Mouse (Mus musculus) heart, adult 18-20 months (tissue): ENCODE data around the gene Dpm2. TPM values are rescaled to one million over a fixed set of nuclear protein-coding genes. Genes with fewer than 3 reads are reported as not detected.

Source experiments
- DNase-seq, 2 experiments: peaks; one replicate each; pipeline ENCODE4 v3.0.0; 2021 to 2022; ENCODE audit warnings: mixed read lengths in 1 of 2
- long read RNA-seq, 2 experiments: library from polyadenylated mRNA; stranded (forward); transcript quantifications; one replicate each; pipeline ENCODE4 v2.0.0; 2021
- total RNA-seq, 2 experiments: library from RNA; stranded (reverse); gene quantifications; 2 replicates each; pipeline ENCODE4 v1.2.3; 2021

The Dpm2 gene
- total RNA-seq: 10 to 100 TPM; 14.0 to 20.2 TPM
- long read RNA-seq, experiment 1, transcript Dpm2-201 (4 exons, 869 nt): major isoform, 16 of 20 reads
- long read RNA-seq, experiment 1, partial matches to known transcripts: 1 of 20 reads
- long read RNA-seq, experiment 1, other reads (novel, unspliced or antisense): 2 of 20 reads
- long read RNA-seq, experiment 2, transcript Dpm2-201 (4 exons, 869 nt): major isoform, 6 of 13 reads
- long read RNA-seq, experiment 2, partial matches to known transcripts: 2 of 13 reads
- long read RNA-seq, experiment 2, other reads (novel, unspliced or antisense): 4 of 13 reads

DNA sequence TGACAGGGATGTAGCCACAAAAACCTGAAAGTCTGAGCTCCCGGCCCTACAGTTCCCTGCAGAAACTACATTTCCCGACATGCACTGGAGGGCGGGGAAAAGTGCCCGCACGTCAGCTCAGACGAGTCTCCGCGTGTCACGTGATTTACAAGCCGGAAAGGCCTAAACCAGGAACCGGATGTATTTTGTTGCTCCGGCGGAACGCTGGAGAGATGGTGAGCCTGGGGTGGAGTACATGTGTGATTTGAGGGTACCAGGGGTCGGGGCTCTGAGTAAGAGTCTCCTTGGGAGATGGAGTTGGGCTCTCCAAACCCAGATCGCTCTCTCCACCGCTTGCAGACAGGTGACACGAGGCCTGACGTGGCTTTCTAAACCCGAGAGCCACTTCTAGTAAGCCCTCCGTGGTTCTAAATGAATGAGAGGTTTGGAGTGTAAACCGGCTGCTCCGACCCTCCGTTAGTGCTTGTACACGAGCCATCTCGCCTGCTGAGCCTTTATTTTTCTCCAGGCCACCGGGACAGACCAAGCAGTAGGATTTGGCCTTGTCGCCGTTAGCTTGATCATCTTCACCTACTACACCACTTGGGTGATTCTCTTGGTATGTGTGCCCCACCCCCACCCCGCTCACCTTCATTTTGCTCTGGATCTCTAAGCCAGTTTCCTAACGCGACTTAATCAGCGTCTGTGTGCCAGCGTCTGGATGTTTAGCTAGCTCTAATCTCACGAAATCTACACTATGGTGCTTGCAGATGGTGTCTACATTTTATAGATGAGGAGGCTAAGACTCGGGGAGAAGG, at the start of gene Dpm2:
Gene Dpm2, plus strand, starts transcription at position 161 of the 797 bp plus-strand sequence.
- DNase-seq: peak; percentile 95

DNA sequence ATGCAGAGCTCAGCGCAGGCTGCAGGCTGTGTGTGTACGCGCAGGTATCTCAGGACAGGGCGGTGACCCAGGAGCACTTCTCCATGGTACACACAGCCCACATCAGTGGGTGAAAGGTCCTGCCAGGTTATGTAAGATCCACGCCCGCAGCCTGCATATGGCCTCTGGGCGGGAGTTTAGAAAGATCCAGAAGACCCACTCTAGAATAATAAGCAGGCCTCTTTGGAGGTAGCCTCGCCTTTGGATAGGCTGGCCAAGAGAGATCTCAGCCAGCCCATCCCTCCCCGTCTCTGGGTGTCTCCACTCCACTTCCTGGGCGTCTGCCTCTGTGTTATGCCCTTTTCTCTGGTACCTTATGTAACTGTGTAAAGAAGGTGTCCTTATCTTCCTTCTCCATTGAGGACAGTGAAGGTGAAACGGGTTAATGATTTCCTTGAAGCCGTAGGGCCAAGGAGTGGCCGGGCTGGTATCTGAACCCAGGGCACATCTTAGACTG, 46.1 kb upstream of the Dpm2 start:
- DNase-seq: no peak

DNA sequence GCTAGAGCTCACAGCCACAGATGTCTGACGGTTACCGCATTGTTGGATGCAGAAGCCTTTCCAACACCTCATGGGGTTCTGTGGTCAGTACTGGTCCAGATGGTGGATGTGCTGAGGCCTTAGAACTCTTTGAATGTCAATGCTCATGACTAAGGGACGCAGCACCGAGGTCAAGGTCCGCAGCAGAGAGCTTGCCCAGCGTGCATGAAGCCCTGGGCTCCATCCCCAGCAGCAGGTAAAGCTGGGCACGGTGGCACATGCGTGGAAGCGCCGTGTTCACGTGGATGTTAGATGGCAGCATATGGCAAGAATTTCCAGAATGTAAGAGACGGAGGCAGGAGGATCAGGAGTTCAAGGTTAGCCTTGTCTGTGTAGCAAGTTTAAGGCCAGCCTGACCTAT, 44.8 kb upstream of the Dpm2 start:
- no peak for DNase-seq

DNA sequence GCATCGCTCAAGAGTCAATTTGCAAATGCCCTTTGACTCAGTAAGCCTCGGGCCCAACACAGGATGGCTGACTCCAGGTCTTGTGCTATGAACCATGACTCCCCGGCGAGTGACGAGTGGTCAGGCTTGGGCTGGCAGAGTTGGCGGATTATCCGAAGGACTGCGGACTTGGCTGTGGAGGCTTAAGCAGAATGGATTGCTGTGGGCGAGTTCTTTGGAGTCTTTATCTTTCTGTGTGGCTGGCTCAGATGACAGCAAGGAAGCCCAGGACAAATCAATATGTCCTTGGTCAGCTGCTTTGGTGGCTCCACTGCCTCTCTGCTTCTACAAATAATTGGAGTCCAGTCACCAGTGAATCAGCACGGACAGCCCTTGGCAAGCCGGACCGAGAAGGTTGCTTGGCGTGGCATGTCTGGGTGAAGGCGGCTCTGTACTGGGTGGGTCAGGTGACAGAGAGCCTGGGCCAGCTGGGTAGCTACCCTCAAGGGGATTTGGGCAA, 43.1 kb upstream of the Dpm2 start:
- peak in 1 of 2 experiments; percentile 34 for DNase-seq

DNA sequence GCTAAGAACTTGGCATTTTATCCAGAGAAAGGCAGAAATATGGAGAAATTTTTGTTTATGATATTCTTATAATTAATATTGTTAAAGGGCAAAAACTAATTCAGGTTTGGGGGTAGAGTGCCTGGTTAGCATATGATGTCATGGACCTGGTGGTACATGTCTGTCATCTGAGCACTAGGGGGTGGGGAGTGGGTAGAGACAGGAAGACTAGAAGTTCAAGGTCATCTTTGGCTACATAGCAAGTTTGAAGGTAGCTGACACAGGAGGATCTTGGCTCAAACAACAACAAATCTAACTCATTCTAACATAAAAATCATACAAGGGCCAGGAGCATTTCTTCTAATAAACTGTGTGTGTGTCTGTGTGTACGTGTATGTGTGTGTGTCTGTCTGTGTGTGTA, 42.3 kb upstream of the Dpm2 start:
- no peak for DNase-seq

DNA sequence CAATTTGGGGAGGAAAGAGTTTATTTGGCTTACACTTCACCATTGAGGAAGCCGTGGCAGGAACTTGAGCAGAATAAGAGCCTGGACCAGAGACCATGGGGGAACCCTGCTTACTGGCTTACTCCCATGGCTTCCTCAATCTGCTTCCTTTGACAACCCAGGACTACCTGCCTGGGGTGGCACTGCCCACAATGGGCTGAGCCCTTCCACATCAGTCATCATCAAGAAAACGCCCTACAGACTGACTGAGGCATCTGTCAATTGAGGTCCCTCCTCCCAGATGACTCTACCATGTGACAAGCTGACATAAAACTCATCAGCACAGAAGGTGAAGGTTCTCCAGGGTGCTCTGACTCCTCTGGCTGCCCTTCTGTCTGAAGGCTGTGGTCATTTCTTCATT, 40.2 kb upstream of the Dpm2 start:
- DNase-seq: no peak

DNA sequence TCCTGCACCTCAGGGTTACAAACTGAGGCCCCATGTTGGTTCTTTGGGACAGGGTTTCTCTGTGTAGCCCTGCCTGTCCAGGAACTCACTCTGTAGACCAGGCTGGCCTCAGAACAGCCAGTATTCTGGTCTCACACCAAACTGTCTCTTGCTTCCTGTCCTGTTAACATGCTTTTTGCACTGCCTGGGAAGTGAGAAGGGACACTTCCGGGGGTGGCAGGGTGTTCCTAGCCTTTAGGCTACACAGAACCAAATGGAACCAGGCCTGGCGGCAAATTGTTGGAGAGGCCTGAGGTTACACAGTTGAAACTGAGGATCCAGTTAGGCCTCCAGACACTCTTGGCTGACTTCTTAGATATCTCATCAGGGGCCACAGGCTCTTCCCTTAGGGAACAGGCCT, 37.5 kb upstream of the Dpm2 start:
- DNase-seq: no peak

DNA sequence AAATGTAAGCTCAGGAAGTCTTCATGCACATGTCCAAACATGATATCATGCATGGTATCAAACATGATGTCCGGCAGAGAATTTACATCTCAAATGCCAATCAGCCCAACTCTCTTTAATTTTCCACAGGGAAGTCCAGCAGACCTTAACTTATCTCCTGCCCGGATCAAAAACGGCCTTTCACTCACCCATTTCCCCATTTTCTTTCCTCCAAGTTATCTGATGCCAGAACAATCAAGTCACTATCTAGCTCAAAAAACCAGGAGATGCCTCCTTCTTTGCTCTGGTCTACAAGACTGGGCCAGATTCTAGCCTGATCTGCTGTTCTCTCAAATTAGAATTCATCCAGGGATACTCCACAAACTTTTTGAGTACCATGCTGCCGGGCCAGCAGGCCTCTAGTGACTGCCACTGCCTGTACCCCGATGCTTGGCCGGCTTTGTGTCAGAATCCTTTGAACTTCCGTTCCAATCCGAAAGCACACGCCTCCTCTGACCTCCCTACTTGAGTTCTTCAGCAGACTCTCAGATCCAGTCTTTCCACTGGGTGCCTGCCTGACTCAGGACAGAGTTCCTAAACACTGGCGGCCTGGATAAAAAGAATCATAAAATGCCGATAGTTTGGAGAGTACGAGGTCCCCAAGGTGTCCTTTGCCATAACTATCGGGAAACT, 36.5 kb upstream of the Dpm2 start:
- peak; percentile 62 to 73 for DNase-seq

DNA sequence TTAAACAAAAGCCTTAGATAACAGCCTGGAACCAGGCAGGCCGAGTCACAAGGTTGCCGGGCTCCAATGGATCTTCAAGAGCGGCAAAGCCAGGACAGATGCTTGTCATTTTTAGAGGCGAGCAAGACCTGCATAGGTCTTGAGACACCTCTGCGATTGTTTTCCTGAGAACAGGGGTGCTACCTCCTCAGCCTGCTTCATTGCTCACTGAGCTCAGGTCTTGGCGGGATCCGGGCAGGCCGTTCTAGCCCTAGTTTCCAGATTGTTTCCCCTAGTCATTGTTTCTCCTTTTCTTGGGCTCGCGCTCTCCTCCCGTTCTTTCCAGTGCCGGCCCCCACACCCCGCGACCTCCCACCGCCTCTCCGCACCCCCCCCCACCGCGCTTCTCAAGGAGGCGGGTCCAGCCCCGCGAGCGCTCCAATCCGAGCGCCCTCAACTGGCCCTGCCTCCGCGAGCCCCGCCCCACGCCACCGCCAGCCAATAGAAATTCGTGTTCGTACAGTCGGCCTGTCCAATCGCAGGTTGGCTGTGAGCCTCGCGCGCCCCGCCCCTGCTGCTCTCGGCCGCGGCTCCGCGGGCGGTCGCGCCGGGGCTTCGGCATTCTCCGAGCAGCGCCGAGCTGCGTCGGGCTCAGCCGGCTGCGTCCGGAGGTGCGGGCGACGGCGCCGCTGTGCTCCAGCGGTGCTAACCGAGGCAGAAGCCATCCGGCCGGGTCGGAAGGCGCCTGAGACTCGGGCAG, 35.8 kb upstream of the Dpm2 start, which contains the start of gene Fam102a:
Gene Fam102a, plus strand, starts transcription at position 600 of the 739 bp plus-strand sequence.
- DNase-seq: peak; percentile 99

DNA sequence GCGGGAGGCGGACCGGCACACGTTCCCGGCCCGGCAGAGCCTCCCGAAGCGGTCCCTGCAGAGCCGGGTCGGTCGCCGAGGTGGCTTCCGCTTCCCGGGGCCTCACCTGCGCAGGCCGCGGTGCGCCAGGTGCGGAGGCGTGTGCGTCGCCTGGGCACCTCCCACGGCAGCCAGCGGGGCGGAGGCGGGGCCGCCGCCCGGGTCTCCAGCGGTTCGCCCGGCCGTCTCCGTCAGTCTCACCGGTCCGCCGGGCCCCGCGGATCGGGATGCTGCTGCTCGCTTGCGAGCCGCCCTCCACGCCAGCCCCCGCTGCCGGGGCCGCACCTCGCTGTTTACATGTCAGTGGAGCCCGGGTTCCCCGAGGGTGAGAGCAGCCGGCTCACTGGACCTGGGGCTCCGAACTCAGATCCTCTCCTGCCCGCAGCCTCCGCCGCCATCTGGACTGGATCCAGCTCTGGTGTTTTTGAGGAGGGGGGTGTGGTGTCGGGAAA, 35.1 kb upstream of the Dpm2 start:
- DNase-seq: peak in 1 of 2 experiments; percentile 65

DNA sequence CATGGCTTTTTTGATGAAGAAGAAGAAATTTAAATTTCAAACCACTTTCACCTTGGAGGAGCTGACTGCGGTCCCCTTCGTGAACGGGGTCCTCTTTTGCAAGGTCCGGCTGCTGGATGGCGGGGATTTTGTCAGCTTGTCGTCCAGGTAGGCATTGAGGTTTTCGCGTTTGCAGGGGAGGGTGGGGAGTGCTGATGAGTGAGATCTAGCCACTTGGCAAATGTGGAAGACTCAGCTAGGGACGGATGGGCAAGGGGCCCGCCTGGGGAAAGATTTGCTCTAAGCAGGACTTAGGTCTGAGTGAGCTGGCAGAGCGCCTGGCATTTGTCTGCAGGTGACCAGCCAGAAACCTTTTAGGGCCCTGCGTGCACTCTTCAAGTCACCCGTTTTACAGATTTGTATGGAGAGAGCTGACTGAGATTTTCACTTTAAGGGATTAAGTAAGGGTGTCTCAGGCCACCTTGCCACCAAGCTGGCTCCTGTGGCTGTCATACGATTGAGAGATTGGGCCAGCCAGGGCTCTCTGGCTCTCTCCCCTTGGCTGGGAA, 34.5 kb upstream of the Dpm2 start:
- DNase-seq: peak in 1 of 2 experiments; percentile 49

DNA sequence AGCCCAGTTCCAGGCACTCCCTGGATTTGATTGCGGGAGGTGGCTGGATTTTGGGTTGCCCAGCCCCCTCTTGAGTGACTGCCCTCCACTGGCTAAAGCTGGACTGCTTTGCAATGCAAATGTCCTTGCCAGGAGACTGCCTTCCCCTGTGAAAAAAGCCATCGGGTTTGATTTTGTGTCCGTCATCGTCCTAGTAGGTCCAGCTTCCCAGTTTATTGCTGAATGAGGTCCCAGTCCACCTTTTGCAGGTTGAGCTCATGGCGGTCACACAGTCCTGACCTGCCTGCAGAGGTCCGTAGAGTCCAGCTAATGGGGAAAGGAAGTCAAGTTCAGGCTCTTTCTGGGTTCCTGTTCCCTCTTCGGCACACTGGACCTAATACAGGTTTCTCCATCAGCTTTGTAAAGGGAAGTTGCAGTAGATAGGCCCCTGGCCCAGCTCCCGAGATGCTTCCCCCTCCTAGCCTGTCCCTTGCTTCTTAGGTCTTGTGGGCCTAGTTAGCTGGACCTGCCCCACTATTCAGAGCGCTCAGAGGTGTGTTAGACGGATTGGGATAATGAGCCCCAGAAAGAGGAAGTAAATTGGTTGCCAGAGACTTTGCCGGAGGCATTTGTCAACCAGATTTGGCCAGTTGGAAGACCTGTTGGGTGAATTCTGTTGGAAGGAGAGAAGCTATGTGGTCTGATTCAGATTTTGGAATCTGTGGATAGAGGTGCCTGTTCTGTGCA, 33.9 kb upstream of the Dpm2 start:
- DNase-seq: peak; percentile 69 to 71

DNA sequence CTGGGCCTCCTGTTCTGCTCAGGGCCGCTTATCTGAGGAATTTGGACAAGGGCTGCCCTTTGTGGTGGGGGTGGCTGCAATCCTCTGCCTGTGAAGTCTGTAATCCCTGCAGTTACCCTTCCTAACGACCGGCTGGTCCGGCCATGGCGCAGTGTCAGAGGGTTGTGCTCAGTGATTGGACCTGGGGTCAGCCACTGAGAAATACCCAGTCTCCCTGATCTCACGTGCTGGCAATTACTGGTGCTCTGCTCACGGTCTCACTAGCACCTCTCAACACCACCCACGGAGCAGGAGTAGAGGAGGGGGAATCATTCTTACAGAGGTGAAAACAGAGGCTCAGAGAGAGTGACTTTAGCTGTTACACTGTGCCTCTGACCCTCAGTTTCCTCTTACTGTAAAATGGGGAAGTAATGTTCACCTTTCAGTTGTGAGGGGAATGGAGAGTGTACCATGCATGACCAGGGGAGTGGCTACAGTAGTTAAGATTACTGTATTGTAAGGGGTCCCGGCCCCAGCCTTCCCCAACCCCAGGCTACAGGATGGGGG, 33.2 kb upstream of the Dpm2 start:
- peak in 1 of 2 experiments; percentile 28 for DNase-seq

DNA sequence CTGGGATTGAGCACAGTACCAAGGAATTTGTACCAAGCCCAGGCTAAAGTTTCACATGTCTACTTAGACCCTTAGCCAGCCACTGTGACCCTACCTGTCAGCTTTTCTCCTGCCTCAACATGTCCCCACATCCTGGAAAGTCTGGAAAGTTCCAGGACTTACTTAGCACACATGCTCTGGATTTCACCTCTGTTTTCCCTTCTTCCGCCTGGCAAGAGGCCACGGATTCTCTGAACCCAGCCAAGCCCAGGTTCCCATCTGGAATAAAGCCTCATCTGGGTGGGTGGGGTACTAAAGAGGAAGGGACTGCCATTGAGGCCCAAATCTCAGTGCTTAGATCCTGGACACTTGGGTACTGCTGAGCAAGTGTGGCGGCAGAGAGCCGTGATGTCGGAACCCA, 32.7 kb upstream of the Dpm2 start:
- DNase-seq: peak; percentile 56 to 77

DNA sequence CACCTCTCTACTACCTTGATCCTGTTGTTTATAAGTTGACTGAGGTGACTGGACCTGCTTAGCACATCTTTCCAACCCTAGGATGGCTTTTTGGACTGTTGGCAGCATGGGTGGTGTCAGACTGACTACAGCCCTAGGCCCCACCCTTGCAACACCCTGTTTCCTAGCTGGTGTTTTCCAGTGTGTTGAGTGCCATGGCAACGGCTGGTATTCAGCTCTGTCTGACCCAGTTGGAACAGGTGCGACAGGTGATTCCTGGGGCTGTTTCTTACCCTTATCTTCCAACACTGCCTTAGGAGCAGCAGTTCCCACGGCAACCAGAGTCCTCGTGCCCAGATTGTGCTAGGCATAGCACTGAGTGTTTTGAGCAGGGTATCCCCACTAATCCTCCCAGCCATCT, 32.2 kb upstream of the Dpm2 start:
- DNase-seq: no peak

DNA sequence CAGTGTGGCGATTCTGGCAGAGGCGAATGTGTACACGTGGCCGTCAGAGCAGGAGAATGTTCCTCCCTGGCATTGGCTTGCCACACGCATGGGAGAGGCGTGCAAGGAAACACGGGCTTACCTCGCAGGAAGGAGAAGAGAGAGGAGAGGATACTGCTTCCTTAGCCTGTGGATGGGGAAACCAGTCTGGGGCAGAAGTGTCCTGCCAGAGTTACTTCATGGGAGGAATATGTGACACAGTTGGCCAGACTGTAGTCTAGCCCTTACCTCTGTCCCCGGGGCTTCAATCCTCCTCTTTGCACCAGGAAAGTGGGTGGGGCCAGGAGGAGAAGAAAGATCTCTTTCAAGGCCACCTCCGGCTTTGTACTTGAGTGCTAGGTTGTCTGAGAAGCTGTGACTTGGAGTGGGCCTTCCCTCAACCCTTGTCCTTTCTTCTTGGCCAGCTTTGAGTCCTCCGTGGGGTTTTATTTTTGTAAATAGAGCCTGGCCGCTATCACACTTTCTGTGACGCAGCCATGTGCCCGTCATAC, 31.1 kb upstream of the Dpm2 start:
- DNase-seq: no peak

DNA sequence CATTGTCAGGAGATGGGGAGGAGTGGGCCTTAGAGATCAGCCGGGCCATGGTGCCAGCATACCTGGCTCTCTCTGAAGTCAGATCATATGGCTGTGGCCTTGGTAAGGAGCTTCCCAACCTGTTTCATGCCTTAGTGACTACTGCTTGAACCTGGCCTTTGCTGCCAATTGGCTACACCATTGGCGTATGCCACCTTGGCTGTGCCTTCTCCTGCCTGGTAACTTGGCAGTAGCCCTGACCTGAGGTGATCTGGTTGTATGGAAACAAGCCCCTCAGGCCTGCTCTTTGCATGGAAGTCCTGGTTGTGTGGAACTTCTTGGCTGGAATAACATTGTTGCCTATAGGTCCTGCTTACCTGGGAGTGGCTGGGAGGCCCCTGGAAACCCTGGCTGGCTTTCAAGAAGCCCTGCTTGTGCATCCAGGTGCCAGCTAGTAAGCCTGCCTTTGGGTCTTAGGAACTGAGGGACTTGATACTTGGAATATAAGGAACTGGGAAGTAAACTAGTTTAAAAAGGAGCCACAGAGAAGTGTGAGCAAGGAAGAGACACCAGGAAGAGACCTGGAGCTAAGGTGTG, 29.2 kb upstream of the Dpm2 start:
- no peak for DNase-seq

DNA sequence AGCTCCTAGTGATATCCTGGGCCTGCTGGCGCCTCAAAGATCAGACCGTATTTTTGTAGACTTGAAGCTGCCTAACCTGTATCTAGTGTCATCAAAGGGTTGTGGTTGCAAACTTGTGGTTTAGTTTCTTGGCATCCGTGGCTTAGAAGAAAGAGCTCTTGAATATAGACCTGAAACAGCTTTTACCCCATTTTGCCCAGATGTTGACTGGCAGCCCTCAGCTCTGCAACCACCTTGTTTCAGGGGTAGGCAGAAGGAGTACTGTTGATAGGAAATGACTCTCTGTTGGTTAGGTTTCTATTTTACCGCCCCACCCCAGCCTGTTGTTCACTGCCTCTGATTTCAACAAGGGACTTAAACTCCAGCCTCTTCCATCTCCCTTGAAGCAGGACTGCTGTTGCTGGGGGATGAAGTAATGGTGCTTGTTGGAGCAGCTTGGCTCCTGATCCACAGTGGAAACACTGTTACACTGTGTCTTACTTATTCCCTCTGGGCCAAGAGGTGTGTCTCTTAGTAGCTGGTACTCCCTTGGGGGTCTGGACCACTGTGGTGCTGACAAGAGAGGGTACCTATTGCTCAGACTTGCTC, 28.6 kb upstream of the Dpm2 start:
- no peak for DNase-seq

DNA sequence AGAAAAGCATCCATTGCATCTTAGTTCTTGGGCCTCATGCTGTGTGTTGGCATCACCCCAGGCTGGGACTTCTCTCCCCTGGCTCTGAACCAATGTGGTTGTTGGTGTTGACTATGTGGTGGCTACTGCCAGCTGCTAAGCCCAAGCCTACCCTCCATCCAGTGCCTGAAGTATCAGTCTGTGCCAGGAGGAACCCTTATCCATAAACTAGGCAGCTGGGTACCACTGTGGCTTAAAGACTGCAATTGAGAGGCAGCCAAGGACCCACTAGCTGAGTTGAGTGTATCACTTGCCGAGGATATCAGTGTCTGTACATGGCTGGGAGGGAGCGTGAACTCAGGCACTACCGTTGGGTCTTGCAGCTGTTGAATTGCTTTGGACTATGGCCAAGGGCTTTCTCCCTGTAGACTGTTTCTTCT, 27.6 kb upstream of the Dpm2 start:
- DNase-seq: no peak
